In the genomic region with DNA sequence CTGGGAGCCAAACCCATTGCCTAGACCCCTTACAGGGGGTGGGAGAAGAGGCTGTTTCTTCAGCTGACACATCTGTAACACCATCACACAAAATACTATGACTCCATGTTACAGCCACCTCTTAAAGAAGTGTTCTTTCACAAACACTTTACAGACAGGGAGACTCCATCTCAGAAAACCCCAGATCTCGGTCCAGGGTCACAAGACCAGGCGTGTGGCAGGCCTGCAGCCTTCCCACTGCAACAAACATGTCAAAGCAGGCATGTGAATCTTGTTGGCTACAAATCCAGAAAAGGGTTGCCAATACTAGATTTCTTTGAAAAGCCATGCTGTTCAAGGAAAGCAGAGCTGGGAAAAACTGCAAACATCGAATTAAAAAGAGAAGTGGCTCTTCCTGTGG, we compare ENCODE assay signal across 18 mouse cellular contexts.
"Had no signal": no experiment of that assay in that cellular context is flagged by ENCODE, and none has a peak within 500 bp of the region (broad histone marks: within the 10 kb centered on the region; RNA-seq: fewer than 3 reads in every experiment).

No protein-coding gene starts in this region.

- H3K4me1 ChIP-seq: liver, embryonic 12.5 days; midbrain, embryonic 12.5 days; neural tube, embryonic 15.5 days had no signal

- H3K9me3 ChIP-seq: liver, embryonic 12.5 days; midbrain, embryonic 10.5 days; midbrain, embryonic 12.5 days; neural tube, embryonic 13.5 days; neural tube, embryonic 15.5 days had no signal

- H3K9ac ChIP-seq: liver, embryonic 12.5 days; liver, embryonic 14.5 days; midbrain, embryonic 12.5 days; neural tube, embryonic 13.5 days; neural tube, embryonic 15.5 days had no signal

- ATAC-seq: liver, embryonic 12.5 days; midbrain, embryonic 16.5 days had no signal

- DNase-seq: lung, adult 2 months; midbrain, embryonic 14.5 days; retina, postnatal 1 day; right cerebral cortex, adult 18-20 months; right cerebral cortex, postnatal 25 days; right cerebral cortex, postnatal 4 days; spleen, adult 18-20 months; thymus, adult 18-20 months; thymus, postnatal 14 days; thymus, postnatal 36 days had no signal

- H3K4me2 ChIP-seq: liver, embryonic 12.5 days; midbrain, embryonic 12.5 days; neural tube, embryonic 13.5 days; neural tube, embryonic 15.5 days had no signal

- H3K4me3 ChIP-seq: liver, embryonic 12.5 days; midbrain, embryonic 10.5 days; midbrain, embryonic 12.5 days; myocyte; neural tube, embryonic 13.5 days; neural tube, embryonic 15.5 days had no signal

- H3K27ac ChIP-seq: liver, embryonic 12.5 days; liver, embryonic 14.5 days; midbrain, embryonic 10.5 days; midbrain, embryonic 12.5 days; neural tube, embryonic 13.5 days; neural tube, embryonic 15.5 days had no signal

- H3K27me3 ChIP-seq: liver, embryonic 12.5 days; midbrain, embryonic 12.5 days; neural tube, embryonic 13.5 days; neural tube, embryonic 15.5 days had no signal
